In the genomic region with DNA sequence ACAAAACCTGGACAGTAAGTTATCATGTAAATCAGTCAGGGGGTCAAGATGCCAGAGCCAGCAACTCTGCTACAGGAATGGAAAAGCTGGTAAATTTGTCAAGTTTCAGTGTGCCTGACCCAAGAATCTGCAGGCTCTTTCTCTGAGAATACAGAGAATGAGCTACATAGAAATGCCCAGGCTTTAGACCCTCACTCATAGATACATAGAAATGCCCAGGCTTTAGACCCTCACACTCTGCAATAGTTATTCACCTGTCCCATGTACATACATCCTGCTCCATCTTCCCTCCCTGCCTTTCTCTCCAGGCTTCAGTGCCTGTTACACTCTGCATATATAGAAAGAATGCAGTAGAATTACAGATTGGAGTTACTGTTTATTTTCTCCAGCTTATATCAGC, we compare ENCODE assay signal across 11 mouse cellular contexts.
A peak's percentile ranks its signal among the peaks of the same experiment; 100 is the strongest.
DNase-seq lines count a peak whose midpoint lies in the region; ATAC-seq and TF ChIP-seq lines count a peak whose summit lies in the region.
"Had no signal": no experiment of that assay in that cellular context is flagged by ENCODE, and none has a peak within 500 bp of the region (broad histone marks: within the 10 kb centered on the region; RNA-seq: fewer than 3 reads in every experiment).

No protein-coding gene starts in this region.

- H3K9me3 ChIP-seq in heart, embryonic 11.5 days (replicated peaks; ENCODE audit: control insufficient read depth, low read length) = no peaks in the 10 kb centered on the region
- H3K9me3 ChIP-seq in forebrain, embryonic 15.5 days = no peaks in the 10 kb centered on the region
- no peaks in the 10 kb centered on the region for H3K9me3 ChIP-seq in midbrain, embryonic 13.5 days
- H3K9me3 ChIP-seq: heart, embryonic 10.5 days; stomach, embryonic 15.5 days had no signal

- H3K36me3 ChIP-seq in heart, embryonic 11.5 days (ENCODE audit: control insufficient read depth, insufficient read depth, low read length) = no peaks in the 10 kb centered on the region
- H3K36me3 ChIP-seq in forebrain, embryonic 15.5 days = peaks cover 32% of the 10 kb centered on the region
- peaks cover 21% of the 10 kb centered on the region for H3K36me3 ChIP-seq in midbrain, embryonic 13.5 days
- H3K36me3 ChIP-seq: stomach, embryonic 15.5 days had no signal

- no peak overlapping the region for H3K9ac ChIP-seq in heart, embryonic 11.5 days (ENCODE audit: low read depth, low read length)
- no peak overlapping the region for H3K9ac ChIP-seq in forebrain, embryonic 15.5 days (replicated peaks)
- no peak overlapping the region for H3K9ac ChIP-seq in midbrain, embryonic 13.5 days (replicated peaks)
- H3K9ac ChIP-seq: stomach, embryonic 15.5 days had no signal

- peak; percentile 30 for DNase-seq in heart, adult 11 months
- DNase-seq in frontal cortex, postnatal 10 days (ENCODE audit: low spot score in 2 of 2) = no peak
- DNase-seq in layer of hippocampus, adult 8-10 months (ENCODE audit: low spot score in 2 of 2) = no peak

- no peak overlapping the region for H3K4me2 ChIP-seq in heart, embryonic 11.5 days
- H3K4me2 ChIP-seq in forebrain, embryonic 15.5 days (replicated peaks) = no peak overlapping the region
- no peak overlapping the region for H3K4me2 ChIP-seq in midbrain, embryonic 13.5 days (replicated peaks)
- H3K4me2 ChIP-seq: liver, embryonic 11.5 days; stomach, embryonic 15.5 days had no signal

- no peak for ATAC-seq in heart, embryonic 11.5 days (replicated peaks; ENCODE audit: insufficient number of reproducible peaks, low FRiP score, low TSS enrichment)
- ATAC-seq in forebrain, embryonic 15.5 days (replicated peaks) = no peak
- ATAC-seq in midbrain, embryonic 13.5 days = peak; percentile 46; the same call in 1 of the 2 replicates
- ATAC-seq in inflammation-experienced regulatory T-cells, adult 6 months = no peak

- no peak overlapping the region for H3K4me3 ChIP-seq in heart, embryonic 11.5 days (ENCODE audit: low read depth, low read length)
- no peak overlapping the region for H3K4me3 ChIP-seq in bone marrow macrophage, adult 2 months (ENCODE audit: insufficient read depth, low read length)
- H3K4me3 ChIP-seq in forebrain, embryonic 15.5 days = no peak overlapping the region
- H3K4me3 ChIP-seq in midbrain, embryonic 13.5 days (replicated peaks) = no peak overlapping the region
- H3K4me3 ChIP-seq: heart, embryonic 10.5 days; stomach, embryonic 15.5 days had no signal

- peaks cover 7% of the 10 kb centered on the region for H3K4me1 ChIP-seq in heart, embryonic 11.5 days (ENCODE audit: control insufficient read depth, insufficient read depth, low read length)
- peaks cover 45% of the 10 kb centered on the region for H3K4me1 ChIP-seq in bone marrow macrophage, adult 2 months (ENCODE audit: control insufficient read depth, insufficient read depth, low read length)
- peaks cover 55% of the 10 kb centered on the region for H3K4me1 ChIP-seq in forebrain, embryonic 15.5 days
- peaks cover 47% of the 10 kb centered on the region for H3K4me1 ChIP-seq in midbrain, embryonic 13.5 days (replicated peaks)

- no peak for TF ChIP-seq POLR2A in bone marrow macrophage, adult 2 months (IDR thresholded peaks at IDR 0.05; ENCODE audit: borderline replicate concordance, low read depth, low read length)

- H3K27me3 ChIP-seq in heart, embryonic 11.5 days (ENCODE audit: control insufficient read depth, insufficient read depth, low read length) = no peaks in the 10 kb centered on the region
- no peaks in the 10 kb centered on the region for H3K27me3 ChIP-seq in forebrain, embryonic 15.5 days
- no peaks in the 10 kb centered on the region for H3K27me3 ChIP-seq in midbrain, embryonic 13.5 days
- H3K27me3 ChIP-seq: stomach, embryonic 15.5 days had no signal

- no peak overlapping the region for H3K27ac ChIP-seq in heart, embryonic 11.5 days (ENCODE audit: low read depth, low read length)
- peak overlapping the region; percentile 99 for H3K27ac ChIP-seq in bone marrow macrophage, adult 2 months (ENCODE audit: insufficient read depth, low read depth, low read length)
- H3K27ac ChIP-seq in forebrain, embryonic 15.5 days (replicated peaks) = peak overlapping the region; percentile 79
- peak overlapping the region; percentile 37 for H3K27ac ChIP-seq in midbrain, embryonic 13.5 days
- H3K27ac ChIP-seq: heart, embryonic 10.5 days; stomach, embryonic 15.5 days had no signal

- no peak for TF ChIP-seq CTCF in bone marrow macrophage, adult 2 months (IDR thresholded peaks at IDR 0.05; ENCODE audit: low read depth, low read length)
